Mouse (Mus musculus) thymus, adult 2 months (tissue): ENCODE data around the gene Tsga10.

Experiments
- CTCF ChIP-seq: fragments of 200-500 bp; IDR thresholded peaks from 2 replicates; pipeline ENCODE4 v1.5.1; 2012; ENCODE audit warnings: mild to moderate bottlenecking, control low read depth, low read length, moderate library complexity, borderline replicate concordance; ENCODE audit not compliant: control insufficient read depth, poor library complexity, insufficient read depth; ENCODE audit errors: extremely low read depth
- POLR2A ChIP-seq: fragments of 200-500 bp; IDR thresholded peaks from 2 replicates; pipeline ENCODE4 v1.6.1; 2012; ENCODE audit warnings: mild to moderate bottlenecking, low read length, control low read depth, moderate library complexity; ENCODE audit not compliant: control insufficient read depth, poor library complexity, insufficient read depth; ENCODE audit errors: extremely low read depth

DNA sequence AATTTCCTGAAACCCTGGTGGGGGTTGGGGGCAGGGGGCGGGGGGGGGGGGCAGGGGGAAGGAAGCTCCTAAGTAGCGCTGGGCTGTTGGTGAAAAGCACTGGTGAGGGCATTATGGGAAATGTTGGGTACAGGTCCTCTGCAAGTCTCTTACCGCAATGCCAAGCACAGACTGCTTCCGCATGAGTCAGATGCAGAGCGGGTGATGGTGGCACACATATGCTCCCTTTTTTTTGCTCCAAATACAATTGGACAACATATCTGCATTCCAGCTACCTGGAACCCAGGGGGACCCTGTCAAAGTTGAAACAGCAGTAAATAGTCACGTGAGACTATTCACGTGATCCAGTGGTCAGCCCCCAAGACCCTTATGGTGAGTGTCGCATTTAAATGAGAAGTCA lies 139.0 kb downstream of the Tsga10 start:
- no peak for TF ChIP-seq CTCF
- TF ChIP-seq POLR2A, result no peak
